Mouse (Mus musculus) thymus, postnatal 25 days (tissue): ENCODE measurements around the gene Man1c1.

Experiments used
- DNase-seq: peaks from one replicate; pipeline ENCODE4 v3.0.0; 2022

Man1c1 gene

DNA sequence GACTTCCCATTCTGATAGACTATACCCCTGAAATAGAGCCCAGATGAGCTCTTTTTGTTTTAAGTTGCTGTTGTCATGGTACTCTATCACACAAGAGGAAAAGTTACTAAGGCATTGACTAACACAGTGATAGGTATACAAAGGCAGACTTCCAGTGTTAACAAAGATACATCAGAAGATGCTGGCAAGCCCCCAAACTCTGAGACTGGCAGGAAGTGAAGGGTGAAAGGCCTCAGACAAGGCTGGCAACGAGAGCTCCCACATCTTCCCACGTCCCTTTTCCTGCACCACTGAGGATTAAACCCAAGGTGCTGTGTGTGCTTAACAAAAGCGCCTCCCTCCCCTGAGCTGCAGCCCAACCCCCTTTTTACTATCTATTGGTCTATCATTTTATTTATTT is 19.2 kb upstream of the Man1c1 start:
- DNase-seq, result no peak

DNA sequence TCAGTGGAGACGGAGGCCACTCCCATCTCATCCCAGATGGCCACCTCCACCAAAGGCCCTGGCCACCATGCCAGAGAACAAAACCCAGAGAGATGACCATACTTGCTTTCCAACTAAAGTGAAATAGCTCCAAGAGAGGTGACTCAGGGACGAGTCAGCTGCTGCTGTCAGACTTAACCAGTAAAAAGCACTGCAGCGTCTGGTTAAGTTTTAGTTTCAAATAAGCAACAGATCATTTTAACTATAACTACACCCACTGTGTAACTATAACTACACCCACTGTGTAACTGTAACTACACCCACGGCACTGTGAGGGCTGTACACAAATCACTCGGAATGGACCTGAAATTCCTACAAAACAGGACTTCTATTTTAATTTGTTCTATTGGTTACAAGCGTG is 17.0 kb upstream of the Man1c1 start:
- no peak for DNase-seq

DNA sequence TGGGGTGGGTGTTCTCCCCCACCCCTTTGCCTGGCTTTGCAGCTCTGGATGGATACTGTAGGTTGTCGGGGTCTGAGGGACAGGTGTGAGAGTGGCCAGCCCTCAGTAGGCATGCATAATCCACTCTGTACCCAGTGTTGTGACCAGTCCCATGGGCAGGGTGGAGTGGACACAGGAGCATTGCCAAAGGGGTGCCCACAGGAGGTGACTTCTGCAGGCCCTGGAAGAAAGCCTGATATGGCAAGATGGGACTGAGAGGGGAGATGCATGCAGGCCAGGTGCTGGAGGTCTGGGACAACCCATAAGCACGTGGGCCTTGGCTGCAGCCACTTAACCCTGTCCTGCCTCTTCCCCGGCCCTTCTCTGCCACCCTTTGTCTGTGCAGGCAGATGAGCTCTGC is 16.3 kb upstream of the Man1c1 start:
- DNase-seq, result no peak

DNA sequence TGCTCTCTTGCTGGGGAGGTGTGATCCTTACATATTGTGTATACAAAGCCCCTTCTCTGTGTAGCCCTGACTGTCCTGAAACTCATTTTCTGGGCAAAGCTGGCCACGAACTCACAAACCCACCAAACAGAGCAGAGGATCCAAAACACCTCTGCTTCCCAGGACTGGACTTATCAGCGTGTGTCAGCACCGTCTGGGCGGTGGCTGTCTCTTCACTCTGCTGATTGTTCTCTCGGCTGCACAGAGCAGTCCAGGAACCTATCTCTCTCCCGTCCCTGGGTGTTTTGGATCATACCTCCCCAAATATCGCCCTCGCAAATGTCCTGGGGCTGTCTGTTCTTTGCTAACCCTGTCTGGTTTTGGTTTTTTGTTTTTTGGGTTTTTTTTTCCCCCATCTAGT is 15.4 kb upstream of the Man1c1 start:
- no peak for DNase-seq

DNA sequence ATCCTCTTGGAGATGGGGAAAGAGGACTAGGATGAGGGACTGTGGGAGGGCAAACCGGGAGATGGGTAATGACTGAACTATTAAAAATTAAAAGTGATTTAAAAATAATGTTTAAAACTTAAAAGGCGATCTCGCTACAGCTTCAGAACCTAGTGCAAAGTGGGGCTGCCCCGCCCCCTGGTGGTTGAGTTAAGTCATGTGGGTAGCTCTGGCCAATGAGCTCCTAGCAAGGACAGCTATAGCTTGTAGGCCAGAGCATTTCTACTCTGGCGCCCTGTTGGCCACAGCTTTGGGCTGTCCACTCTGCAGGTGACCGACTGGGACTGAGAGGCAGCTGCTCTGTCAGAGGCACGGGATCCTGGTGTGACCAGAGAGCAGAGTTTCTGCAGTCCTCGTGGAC is 9.8 kb upstream of the Man1c1 start:
- DNase-seq, result peak; percentile 81

- no peak for DNase-seq
These were observed 1.2 kb upstream of the Man1c1 start for GRCm38 (mm10) chr4:134705311-134705710.

- no peak for DNase-seq
These were observed 500 bp upstream of the Man1c1 start for GRCm38 (mm10) chr4:134704590-134704989.

DNA sequence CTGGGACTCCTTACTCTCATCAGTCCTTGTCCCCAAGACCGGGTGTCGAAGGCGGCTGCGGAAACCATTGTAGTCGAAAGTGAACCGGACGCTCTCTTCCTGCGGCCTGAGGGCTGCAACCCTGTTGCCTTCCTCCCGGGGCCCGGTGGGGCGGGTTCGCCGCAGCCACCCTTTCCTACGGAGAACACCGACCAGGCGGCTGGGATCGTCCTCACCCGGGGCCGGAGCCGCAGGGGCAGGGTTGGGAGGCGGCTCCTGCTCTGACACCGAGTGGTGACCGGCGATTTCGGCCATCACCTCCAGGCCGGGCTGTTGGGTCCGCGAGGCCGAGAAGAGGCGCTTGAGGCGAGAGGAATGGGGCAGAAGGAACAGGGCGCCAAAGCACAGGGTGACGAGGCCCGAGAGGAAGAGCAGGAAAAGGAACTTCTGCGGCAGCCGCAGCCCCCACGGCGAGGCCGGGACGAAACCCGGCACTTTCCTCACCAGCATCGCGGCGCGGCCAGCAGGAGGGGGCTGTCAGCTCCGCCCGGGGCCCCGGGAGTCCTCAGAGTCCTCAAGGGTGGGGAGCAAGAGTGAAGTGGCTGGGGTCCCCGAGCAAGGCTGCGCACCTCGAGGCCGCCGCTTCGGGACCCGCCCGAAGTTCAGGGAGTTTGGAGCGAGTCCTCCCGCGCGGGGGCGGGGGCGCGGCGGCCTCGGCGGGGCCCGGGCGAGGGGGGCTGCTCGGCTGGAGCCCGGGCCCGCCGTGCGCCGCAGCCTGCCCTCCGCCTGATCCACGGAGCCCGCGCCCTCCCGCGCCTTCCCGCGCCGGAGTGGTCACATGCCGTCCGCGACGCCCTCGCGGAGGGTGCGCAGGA is 882 bp downstream of the Man1c1 start:
- peak; percentile 25 for DNase-seq

GRCm38 (mm10) chr4:134701934-134702333 is 2.2 kb downstream of the Man1c1 start:
- DNase-seq, result peak; percentile 67

GRCm38 (mm10) chr4:134700911-134701310 is 3.2 kb downstream of the Man1c1 start:
- DNase-seq, result no peak

DNA sequence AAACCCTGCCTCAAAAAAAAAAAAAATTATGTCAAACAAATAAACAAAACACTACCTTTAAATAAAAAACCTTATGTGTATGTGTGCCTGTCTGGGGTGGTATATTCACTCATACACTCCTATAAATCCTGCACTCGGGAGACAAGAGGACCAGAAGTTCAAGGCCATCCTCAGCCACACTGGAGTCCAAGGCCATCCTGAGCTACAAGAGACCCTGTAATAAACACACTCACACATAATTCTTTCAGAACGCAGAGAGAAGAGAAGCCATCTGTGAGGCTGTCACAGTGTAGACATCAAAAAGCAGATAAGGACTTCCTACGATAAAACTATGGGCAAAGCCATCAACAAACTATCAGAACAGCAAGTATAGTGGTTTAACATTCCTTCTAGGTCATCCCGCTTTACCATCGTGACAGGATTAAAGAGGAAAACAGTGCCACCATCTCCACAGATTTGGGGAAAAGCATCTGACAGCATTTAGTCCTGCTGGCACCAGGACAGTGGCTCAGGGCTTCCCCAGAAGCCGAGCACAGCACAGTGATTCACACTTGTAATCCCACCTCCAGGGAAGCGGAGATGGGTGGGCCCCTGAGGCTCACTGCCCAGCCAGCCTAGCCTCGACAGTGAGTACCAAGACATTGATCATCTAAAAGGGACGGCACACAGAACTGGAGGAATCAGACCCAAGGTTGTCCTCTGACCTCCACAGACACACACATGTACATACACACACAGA is 10.7 kb downstream of the Man1c1 start:
- DNase-seq, result no peak

DNA sequence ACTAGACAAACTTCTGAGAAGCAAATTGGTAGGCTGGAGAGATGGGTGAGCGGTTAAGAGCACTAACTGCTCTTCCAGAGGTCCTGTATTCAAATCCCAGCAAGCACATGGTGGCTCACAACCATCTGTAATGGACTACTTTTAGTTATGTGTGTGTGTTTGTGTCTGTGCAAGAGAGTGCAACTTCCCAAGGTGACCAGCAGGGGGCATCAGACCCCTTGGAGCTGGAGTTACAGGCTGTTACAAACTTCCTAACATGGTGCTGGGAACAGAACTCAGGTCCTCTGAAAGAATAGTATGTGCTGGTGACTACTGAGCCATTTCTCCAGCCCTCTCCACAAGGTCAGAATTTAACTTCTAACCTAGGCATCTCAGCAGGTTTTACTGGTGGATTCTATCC is 11.7 kb downstream of the Man1c1 start:
- no peak for DNase-seq

DNA sequence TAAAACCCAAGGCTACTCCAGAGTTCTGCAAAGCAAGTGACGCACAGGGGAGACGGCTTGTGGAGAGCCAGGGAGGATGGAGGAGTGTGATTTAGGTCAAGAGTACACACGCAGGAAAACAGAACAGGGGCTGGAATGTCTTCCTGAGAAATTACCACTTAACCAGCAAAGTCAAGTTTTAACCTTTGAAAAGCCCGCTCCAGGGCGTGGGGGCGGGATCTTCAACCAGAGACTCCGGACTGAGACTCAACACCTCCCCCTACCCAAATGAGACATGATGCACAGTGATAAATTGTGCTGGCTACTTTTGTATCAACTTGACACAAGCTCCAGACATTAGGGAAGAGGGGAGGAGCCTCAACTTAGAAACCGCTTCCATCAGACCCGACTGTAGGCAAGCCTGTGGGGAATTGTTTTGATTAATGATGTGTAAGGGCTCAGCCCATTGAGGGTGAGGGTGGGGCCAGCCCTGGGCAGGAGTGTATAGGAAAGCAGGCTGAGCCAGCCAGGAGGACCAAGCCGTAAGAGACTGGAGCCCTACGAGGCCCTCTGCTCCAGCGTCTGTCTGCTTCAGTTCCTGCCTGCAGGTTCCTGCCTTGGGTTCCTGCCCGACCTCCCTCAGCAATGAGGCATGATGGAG is 17.9 kb downstream of the Man1c1 start:
- no peak for DNase-seq

GRCm38 (mm10) chr4:134684637-134685338 is 19.3 kb downstream of the Man1c1 start:
- DNase-seq, result no peak

DNA sequence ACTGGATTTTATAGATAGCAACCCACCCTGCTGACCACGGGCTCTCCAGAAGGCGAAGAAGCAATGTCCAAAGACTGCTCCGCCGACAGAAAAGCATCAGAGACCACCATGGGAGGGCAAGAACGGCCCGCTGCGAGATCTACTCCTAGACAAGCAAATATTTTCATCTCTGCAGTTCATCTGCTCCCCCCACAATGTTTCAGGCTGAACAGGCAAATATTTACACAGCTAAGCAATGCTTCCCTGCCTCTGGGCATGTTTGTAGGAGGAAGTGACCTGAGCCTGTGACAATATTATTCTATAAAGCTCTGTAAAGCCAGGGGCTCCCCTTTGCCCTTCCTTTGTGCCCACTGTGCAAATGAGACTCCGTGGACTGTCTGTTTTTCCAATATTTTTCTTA is 20.2 kb downstream of the Man1c1 start:
- DNase-seq, result no peak

DNA sequence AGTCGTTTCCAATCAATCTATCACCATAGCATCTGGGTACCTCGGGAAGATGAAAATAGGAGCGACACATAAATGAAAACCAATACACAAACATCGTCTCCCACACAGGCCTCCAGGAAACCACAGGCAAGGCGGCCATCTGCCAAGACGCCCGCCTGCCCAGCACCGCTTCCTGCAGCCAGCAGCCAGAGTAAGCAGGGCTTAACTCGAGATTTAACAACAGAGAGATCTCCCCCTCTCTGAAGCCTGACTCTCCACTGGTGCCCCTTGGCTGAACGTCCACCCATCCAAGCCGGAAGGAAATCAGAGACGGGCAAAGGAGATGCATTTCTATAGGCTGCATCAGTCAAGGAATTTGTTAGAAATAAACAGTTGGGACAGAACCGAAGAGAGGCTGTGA is 21.1 kb downstream of the Man1c1 start:
- no peak for DNase-seq

- no peak for DNase-seq
These were observed 21.7 kb downstream of the Man1c1 start for GRCm38 (mm10) chr4:134682423-134682822.

GRCm38 (mm10) chr4:134681819-134682218 is 22.3 kb downstream of the Man1c1 start:
- DNase-seq, result no peak

DNA sequence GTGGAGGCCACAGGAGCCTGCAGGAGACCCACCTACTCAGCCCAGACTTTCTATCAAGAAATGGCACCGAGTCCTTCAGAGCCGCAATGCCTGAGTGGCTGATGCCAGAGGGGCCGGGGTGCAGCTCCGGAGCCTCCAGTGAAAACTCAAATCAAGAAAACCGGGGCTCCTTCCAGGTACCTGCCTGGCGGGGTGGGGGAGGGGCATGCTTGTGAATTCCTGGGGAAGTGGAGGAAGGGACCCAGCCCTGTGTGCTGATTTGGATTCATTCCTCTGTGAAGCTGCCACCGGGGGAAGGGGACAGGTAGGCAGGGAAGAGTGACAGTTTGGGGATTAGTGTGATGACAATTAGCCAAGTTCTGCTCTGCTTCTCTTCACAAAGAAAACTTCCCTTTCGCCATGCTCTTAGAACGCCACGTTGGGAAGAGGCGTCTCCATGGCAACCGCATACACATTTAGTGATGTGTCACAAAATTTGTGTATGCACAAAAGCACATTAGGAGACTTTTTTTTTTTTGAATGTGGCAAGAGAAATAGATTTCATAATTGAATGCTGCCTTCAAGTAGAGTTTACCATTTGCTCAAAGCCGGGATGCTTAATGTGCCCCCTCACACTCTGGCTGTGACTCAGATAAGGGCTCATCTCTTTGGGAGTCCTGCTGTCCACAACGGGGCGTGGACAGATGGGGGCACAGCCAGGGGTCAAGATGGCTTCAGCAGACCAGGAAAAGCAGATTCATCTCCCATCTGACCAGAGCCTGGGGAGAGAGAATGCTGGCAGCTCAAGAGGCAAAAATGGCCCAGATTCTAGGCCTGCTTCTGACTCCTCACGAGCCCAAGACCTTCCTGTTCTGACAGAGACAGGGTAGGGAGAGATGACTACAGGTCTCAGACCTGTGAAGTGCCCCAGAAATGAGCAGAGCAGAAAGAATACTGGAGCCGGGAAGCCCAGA is 26.3 kb downstream of the Man1c1 start:
- DNase-seq, result no peak

DNA sequence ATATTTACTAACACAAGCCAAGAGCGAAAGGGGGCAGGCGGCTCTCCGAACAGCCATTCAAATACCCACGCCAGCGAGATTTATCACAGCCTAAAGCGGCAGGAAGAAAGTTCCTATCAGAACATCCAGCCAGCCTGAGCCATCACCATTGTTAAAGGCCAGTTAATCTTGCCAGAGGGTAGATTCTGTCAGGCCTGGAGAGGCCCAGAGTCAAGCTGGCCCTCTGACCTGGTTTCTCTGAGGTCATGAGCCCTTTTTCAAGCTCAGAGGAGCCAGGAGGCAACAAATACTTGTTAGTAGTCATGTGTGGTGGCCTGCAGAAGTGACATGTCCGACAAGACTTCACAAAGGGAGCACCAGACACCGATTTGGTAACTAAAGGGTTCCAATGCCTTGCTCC is 28.3 kb downstream of the Man1c1 start:
- DNase-seq, result no peak

DNA sequence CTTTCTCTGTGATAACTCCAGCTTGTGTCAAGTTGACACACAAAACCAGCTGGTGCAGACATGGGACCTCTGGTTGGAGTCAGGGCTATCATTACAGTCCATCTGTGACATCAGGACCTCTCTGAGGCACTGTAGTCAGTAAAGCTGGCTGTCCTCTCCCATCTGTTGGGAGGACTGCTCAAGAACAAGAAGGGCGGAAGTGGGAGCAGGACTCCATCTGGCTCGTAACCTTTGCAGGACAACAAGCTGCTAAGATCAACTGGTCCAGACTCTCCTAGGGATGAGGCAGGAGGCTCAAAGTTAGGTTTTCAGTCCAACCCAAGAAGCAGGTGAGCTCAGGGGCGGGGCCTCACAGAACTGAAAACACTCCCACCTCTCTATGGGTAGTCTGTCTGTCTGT is 29.1 kb downstream of the Man1c1 start:
- DNase-seq, result no peak

DNA sequence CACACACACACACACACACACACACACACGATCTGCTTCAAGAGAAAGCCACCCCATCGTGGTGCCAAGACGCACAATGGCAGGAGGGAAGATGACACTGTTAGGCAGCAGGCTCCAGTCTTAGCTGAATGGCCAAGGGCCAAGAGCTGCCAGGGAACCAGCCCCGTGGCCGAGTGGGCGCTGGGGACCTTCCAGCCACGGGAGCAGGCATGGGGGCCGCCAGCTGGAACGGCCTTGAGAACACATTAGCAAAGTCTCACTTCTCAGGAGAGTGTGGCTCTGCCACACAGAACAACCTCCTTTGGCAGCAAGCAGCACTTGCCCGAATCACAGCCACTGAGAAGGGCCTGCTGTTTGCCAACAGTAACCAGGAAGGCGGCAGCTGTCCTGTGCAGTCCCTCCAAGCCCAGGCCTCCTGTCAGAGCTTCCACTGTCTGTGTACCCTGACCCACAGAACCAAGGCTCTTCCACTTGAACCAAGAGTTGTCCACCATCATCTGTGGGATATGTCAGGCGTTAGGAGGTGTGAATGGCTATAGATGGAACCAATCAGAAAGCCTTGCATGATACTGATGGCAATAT is 30.1 kb downstream of the Man1c1 start:
- DNase-seq, result no peak
